Mouse (Mus musculus): ENCODE data around the gene Fads6. TPM values are rescaled to one million over a fixed set of nuclear protein-coding genes. Genes with fewer than 3 reads are reported as not detected.

Gene Fads6
- polyA plus RNA-seq, 1 experiment, result 1.9 TPM

DNA sequence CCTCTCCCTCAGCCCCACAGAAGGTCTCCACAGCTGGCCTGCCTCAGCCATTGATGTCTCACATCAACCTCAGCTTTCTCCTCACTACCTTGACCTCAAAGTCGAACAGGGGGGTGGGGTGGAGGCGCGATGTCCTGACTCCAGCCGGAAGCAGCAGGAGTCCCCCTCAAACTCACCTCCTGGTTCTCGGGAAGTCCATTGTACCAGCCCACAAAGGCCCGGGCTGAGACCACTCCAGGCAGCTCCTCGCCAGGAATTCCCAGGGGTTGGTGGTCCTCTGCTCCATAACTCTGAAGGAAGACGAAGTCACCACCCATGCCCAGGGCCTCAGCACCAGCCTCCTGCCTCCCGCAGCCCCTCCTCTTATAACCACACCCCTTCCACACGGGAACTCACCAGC, 26.0 kb downstream of the Fads6 start:
- H3K4me3 ChIP-seq (ENCODE audit: insufficient read depth, low read length), result no peak overlapping the region
- TF ChIP-seq CTCF (IDR thresholded peaks at IDR 0.05; ENCODE audit: low read depth, low read length) (no peak), POLR2A (IDR thresholded peaks at IDR 0.05; ENCODE audit: borderline replicate concordance, low read depth, low read length) (no peak)
- H3K27ac ChIP-seq (ENCODE audit: insufficient read depth, low read depth, low read length), result no peak overlapping the region
- peaks cover 12% of the 10 kb centered on the region for H3K4me1 ChIP-seq (ENCODE audit: control insufficient read depth, insufficient read depth, low read length)

DNA sequence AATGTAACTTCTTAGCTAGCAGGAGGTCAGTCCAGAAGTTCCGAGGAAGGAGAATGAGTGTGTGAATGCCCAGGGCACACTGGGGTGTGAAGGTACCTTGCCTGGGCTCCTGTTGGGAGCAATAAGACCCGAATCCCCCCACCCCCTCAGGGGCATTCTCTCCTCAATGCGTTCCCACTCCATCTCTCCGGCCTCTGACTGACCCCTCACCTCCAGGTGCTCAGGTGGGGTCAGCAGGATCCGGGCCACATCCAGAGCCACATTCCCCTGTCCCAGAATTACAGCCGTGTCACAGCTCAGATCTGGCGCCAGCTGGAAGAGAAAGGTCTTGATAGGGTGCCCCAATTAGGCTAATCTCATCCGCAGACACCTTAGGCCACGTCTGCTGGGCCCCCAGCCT, 26.4 kb downstream of the Fads6 start:
- H3K4me3 ChIP-seq (ENCODE audit: insufficient read depth, low read length), result no peak overlapping the region

DNA sequence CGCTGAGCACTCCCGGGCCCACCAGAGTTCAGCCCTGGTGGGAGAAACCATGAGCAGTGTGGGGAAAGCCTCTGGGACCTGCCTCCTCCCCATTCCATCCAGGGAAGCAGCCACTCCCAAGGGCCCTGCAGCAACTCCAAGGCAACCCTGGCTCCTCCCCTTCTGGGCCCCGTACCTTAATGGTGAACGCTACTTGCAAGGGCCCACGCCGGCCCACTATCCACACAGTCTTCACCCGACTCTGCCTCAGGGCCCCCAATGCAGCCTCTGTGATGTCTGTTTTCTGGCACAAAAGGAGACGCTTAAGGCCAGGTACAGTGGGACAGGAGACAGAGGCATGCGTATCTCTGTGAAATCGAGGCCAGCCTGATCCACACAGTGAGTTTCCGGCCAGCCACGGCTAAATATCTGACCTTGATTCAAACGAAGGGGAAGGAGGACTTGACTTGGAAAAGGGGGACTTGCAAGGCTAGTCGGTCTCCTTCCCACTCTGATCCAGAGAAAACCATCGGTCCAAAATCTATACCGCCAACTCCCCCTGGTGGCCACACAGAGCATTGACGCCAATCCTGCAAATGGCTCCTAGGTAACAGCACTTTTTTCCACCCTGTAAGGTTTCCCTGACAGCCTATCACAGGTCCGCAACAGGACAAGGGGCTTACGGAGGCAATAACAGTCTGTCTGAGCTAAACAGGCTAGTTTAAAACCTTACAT, 27.2 kb downstream of the Fads6 start:
- TF ChIP-seq POLR2A (IDR thresholded peaks at IDR 0.05; ENCODE audit: borderline replicate concordance, low read depth, low read length), result no peak
- peak; percentile 97 for TF ChIP-seq CTCF (IDR thresholded peaks at IDR 0.05; ENCODE audit: low read depth, low read length)
- H3K27ac ChIP-seq (ENCODE audit: insufficient read depth, low read depth, low read length), result no peak overlapping the region
- no peak overlapping the region for H3K4me3 ChIP-seq (ENCODE audit: insufficient read depth, low read length)
- H3K4me1 ChIP-seq (ENCODE audit: control insufficient read depth, insufficient read depth, low read length), result peaks cover 4% of the 10 kb centered on the region

More for the DNA sequence above, 26.4 kb downstream of the Fads6 start:
- Histone ChIP-seq H3K27ac (ENCODE audit: insufficient read depth, low read depth, low read length) (no peak overlapping the region), H3K4me1 (ENCODE audit: control insufficient read depth, insufficient read depth, low read length) (peaks cover 11% of the 10 kb centered on the region)
- TF ChIP-seq POLR2A (IDR thresholded peaks at IDR 0.05; ENCODE audit: borderline replicate concordance, low read depth, low read length) (no peak), CTCF (IDR thresholded peaks at IDR 0.05; ENCODE audit: low read depth, low read length) (no peak)

DNA sequence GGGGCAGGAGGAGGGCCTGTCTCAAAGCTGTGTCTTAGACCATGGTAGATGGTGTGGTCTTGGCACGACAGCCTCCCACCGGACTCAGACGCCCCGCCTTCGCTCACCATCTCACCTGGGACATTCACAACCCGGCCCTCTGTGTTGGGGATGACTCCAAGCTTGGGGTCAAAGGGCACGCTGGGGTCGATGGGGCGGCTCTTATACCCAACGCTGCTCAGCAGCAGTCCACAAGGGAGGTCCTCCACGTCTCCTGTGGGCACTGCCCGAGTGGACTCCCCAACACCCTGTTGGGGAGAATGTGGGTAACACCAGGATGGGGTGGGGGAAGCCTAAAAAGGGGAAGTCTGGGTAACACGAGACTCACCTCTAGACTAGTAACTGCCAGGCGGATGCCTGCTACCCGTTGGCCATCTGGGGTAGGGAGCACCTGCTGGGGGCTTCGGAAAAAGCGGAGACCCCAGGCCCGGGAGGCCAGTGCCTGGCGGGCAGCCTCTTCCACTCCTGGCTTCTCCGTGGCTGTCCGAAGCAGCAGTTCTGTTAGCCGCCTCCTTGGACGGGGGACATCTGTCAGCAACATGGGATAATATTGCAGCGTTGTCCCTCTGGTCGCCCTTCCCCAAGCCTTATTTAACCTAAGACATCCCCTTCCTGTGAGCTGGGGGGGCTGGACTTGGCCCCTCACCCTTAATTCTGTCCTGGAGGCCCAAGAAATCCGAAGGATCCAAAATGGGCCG, 28.0 kb downstream of the Fads6 start:
- Histone ChIP-seq H3K4me1 (ENCODE audit: control insufficient read depth, insufficient read depth, low read length) (no peaks in the 10 kb centered on the region), H3K4me3 (ENCODE audit: insufficient read depth, low read length) (no peak overlapping the region), H3K27ac (ENCODE audit: insufficient read depth, low read depth, low read length) (no peak overlapping the region)
- no peak for TF ChIP-seq POLR2A (IDR thresholded peaks at IDR 0.05; ENCODE audit: borderline replicate concordance, low read depth, low read length)

DNA sequence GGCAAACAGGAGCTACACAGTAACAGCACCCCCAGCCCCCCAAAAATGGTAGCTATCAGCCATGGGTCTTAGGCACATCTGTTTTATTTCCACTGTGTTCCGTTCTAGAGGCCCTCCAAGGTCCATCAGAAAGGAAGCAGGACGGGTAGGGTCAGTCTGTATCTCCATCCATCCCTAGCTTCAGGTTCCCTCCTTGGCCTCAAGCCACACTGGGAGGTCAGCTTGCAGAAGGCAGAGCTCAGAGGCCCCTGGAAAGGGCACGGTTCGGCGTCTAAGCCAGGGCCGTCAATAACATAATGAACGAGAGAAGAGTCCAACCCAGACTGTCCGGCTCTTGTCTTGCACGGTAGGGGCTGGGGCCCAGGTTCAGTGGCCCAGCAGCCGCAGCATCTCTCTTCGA, 29.5 kb downstream of the Fads6 start:
- H3K4me3 ChIP-seq (ENCODE audit: insufficient read depth, low read length), result no peak overlapping the region
- H3K27ac ChIP-seq (ENCODE audit: insufficient read depth, low read depth, low read length), result no peak overlapping the region
- TF ChIP-seq CTCF (IDR thresholded peaks at IDR 0.05; ENCODE audit: low read depth, low read length), result no peak
- TF ChIP-seq POLR2A (IDR thresholded peaks at IDR 0.05; ENCODE audit: borderline replicate concordance, low read depth, low read length), result no peak
- no peaks in the 10 kb centered on the region for H3K4me1 ChIP-seq (ENCODE audit: control insufficient read depth, insufficient read depth, low read length)

DNA sequence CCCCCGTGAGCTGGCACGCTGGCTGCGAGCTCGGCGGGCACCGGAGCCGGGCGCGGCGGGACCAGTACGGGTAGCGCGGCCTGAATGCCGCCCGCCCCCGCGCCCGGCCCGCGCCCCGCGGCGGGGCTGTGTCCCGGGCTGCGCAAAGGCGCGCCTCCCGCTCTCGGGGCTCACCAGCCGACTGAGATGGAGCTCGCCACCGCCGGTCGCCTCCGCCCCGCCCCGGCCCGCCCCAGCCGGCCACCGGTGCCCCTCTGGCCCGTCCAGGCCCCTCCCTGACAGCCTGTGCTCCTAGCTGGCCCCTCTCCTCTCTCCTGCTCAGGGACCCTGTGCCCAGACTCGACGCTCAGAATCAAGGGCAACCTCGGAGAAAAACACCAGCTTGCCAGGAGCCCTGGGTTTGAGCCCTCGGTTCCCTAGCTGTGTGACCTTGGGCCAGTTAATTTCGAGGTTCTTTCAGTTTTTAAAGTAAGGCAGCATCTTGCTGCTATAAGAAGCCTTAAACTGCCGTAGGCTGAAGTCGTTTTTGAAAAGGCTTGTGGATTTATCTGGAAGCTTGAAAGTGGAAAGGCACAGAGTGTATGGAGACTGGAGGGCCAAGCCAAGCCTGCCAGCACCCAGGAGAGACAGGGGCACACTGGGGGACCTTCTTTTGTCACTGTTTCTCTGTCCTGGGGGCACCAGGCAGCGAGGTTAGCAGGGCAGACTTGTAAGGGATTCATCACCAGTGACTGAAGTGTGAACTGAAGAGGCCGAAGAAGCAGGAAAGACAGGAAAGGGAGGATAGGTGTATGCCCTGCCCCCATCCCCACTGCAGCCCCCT, 30.2 kb downstream of the Fads6 start, which contains the start of gene Grin2c:
Gene Grin2c (minus strand): TSS at position 183 of the 823 bp plus-strand sequence.
- Histone ChIP-seq H3K4me3 (ENCODE audit: insufficient read depth, low read length) (no peak within 1 kb of the TSS; the same call in 1 of the 2 replicates), H3K27ac (ENCODE audit: insufficient read depth, low read depth, low read length) (no peak within 1 kb of the TSS), H3K4me1 (ENCODE audit: control insufficient read depth, insufficient read depth, low read length) (no peaks in the 10 kb centered on the region)
- no peak for TF ChIP-seq CTCF (IDR thresholded peaks at IDR 0.05; ENCODE audit: low read depth, low read length)

DNA sequence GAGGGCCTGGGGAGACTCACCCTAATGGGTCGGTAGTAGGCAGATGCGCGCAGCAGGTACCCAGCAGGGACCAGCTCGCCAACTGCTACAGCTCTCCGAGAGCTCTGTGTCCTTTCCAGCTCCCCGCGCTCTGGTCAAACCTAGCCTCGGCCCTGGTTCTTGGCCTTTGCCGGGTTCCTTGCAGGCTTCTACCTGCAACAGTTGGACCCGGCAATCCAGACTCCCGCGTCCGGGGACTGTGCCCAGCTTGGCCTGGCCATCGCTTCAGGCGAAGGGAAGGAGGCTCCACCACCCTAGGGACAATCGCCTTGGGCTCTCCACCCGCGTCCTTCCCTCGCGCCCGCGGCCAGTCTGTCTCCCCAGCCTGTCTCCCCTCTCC, 31.1 kb downstream of the Fads6 start:
- no peaks in the 10 kb centered on the region for H3K4me1 ChIP-seq (ENCODE audit: control insufficient read depth, insufficient read depth, low read length)
- TF ChIP-seq CTCF (IDR thresholded peaks at IDR 0.05; ENCODE audit: low read depth, low read length) (no peak), POLR2A (IDR thresholded peaks at IDR 0.05; ENCODE audit: borderline replicate concordance, low read depth, low read length) (no peak)
- H3K27ac ChIP-seq (ENCODE audit: insufficient read depth, low read depth, low read length), result no peak overlapping the region
- H3K4me3 ChIP-seq (ENCODE audit: insufficient read depth, low read length), result no peak overlapping the region

DNA sequence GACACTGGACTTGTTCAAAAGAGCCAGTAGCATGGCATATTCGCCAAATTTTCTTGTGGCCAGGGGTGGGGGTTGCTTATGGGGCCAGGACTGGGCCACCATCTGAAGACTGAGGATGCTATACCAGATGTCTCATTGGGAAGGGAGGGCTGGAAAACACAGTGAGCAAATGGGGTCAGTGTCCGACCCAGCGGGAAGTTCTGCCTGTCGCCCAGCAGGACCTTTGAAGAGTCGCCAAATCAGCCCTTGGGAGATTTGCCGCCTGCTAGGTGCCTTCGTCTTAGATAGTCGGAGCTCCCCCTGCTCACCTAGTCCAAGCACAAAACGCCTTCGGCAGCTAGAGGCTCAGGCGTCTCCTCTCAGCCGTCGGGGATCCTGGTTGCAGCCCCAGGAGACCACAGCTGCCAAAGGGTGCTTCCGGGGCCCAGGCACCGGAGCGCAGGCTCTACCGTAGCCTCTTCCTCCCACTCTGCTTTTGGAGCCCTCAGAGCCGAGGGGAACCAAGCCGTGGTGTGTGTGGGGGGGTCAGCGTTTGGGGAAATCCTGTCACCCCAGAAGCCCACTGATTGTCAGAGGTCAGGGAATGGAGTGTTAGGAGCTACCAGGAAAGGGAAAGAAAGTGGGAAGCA, 31.6 kb downstream of the Fads6 start:
- Histone ChIP-seq H3K4me3 (ENCODE audit: insufficient read depth, low read length) (no peak overlapping the region; the same call in 1 of the 2 replicates), H3K4me1 (ENCODE audit: control insufficient read depth, insufficient read depth, low read length) (no peaks in the 10 kb centered on the region), H3K27ac (ENCODE audit: insufficient read depth, low read depth, low read length) (no peak overlapping the region)
- no peak for TF ChIP-seq CTCF (IDR thresholded peaks at IDR 0.05; ENCODE audit: low read depth, low read length)
- no peak for TF ChIP-seq POLR2A (IDR thresholded peaks at IDR 0.05; ENCODE audit: borderline replicate concordance, low read depth, low read length)

DNA sequence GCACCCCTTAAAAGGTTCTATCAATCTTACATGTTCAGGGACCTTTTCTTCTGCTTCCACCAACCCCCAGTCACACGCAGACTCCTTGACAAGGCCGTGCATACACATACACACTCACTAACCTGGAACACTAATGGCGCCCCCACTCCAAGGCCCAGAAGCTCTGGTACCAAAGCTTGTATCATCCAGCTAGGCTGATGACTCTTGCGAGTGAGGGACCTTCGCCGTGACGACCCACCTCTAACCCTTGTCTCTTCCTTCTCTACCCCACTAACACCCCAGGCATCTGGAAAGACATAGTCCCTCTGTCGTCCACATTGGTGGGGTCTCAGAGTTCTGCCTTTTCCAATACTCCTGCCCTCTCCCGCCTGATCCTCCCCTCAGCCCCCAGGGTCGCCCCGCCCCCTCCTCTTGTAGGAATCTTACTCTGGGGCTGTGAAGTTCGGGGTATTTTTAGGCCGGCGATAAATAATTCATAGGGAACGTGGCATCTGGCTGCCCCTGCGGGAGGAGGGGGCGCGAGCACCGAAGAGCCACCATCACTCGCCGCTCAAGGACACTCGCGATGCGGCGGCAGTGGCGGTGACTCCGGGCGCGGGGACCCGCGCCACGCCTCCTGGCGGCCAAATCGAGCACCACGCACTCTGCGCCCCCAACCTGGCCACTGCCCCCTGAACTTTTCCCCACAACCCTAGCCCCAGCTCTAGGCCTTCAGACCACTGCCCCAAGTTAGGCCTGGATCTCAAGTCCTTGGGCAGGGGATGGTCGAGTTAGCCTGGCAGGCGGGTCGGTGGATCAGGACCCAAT, 32.4 kb downstream of the Fads6 start:
- Histone ChIP-seq H3K4me1 (ENCODE audit: control insufficient read depth, insufficient read depth, low read length) (no peaks in the 10 kb centered on the region), H3K4me3 (ENCODE audit: insufficient read depth, low read length) (no peak overlapping the region), H3K27ac (ENCODE audit: insufficient read depth, low read depth, low read length) (no peak overlapping the region)
- TF ChIP-seq POLR2A (IDR thresholded peaks at IDR 0.05; ENCODE audit: borderline replicate concordance, low read depth, low read length), result no peak
- peak; percentile 51 for TF ChIP-seq CTCF (IDR thresholded peaks at IDR 0.05; ENCODE audit: low read depth, low read length)

All from bone marrow macrophage, adult 2 months (primary cell).